Mouse (Mus musculus) bone marrow macrophage, adult 2 months (primary cell): ENCODE data around the gene Gm49355.

Experiments
- CTCF ChIP-seq: IDR thresholded peaks from 2 replicates; pipeline ENCODE4 v1.5.1; 2012; ENCODE audit warnings: low read depth, mild to moderate bottlenecking, low read length, moderate library complexity
- POLR2A ChIP-seq: IDR thresholded peaks from 2 replicates; pipeline ENCODE4 v1.6.1; 2012; ENCODE audit warnings: mild to moderate bottlenecking, low read depth, low read length, borderline replicate concordance

DNA sequence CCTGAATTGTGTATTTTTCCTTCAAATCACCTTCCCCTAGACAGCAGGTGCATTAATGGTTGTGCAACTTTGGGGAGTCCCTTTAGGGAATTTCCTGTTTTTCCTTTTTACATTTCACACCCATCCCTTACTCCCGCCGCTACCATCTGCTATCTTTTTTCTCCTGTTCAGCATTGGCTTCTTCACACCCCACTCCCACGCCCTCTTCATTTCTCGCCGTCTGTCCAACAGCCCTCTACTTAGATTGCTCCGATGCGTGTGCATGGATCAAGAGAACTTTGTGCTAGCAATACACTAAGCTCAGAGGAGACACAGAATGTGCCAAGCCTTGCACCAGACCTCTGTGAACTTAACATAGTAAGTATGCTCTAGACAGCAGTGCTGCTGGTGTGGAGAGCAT lies 12.6 kb downstream of the Gm49355 start:
- TF ChIP-seq CTCF, result no peak
- no peak for TF ChIP-seq POLR2A
